Mouse (Mus musculus) forebrain, embryonic 11.5 days (tissue): Measurements from ENCODE around the gene Apol9b. TPM values are rescaled to one million over a fixed set of nuclear protein-coding genes. Genes with fewer than 3 reads are reported as not detected.
"Not testable (repeated sequence)": the region's sequence is repeated elsewhere in the genome, so short reads cannot be mapped to it uniquely, and the experiment has no call there.

ENCODE experiments used
- ATAC-seq: fragments of 200-750 bp; cut with Nextera tagmentation; replicated peaks from 2 replicates; pipeline ENCODE4 v1.8.0; 2017; ENCODE audit warnings: moderate TSS enrichment; ENCODE audit not compliant: low FRiP score
- DNase-seq: peaks from one replicate; pipeline ENCODE4 v3.0.0-alpha.2; 2017; ENCODE audit warnings: low spot score
- H3K27ac ChIP-seq: fragments of 300-500 bp; sonication (generic); 2 replicates; pipeline ENCODE4 v1.5.1; 2014; ENCODE audit warnings: low read depth, low read length
- H3K27me3 ChIP-seq: fragments of 300-500 bp; sonication (generic); 2 replicates; pipeline ENCODE4 v1.6.1; 2014; ENCODE audit warnings: mild to moderate bottlenecking, low read length, mixed read lengths; ENCODE audit not compliant: control insufficient read depth, insufficient read depth
- H3K36me3 ChIP-seq: fragments of 300-500 bp; sonication (generic); 2 replicates; pipeline ENCODE4 v1.6.1; 2014; ENCODE audit warnings: mild to moderate bottlenecking, low read length, moderate library complexity, mixed read lengths; ENCODE audit not compliant: control insufficient read depth, insufficient read depth
- H3K4me1 ChIP-seq: fragments of 300-500 bp; sonication (generic); replicated peaks from 2 replicates; pipeline ENCODE4 v1.6.1; 2014; ENCODE audit warnings: low read length, mixed read lengths; ENCODE audit not compliant: control insufficient read depth, insufficient read depth
- H3K4me2 ChIP-seq: fragments of 300-500 bp; sonication (generic); 2 replicates; pipeline ENCODE4 v1.6.1; 2014; ENCODE audit warnings: low read depth, mild to moderate bottlenecking, low read length, moderate library complexity, mixed read lengths; ENCODE audit not compliant: severe bottlenecking
- H3K4me3 ChIP-seq: fragments of 300-500 bp; sonication (generic); 2 replicates; pipeline ENCODE4 v1.5.1; 2014; ENCODE audit warnings: low read depth, low read length
- H3K9ac ChIP-seq: fragments of 300-500 bp; sonication (generic); 2 replicates; pipeline ENCODE4 v1.6.1; 2014; ENCODE audit warnings: low read length
- H3K9me3 ChIP-seq: fragments of 300-500 bp; sonication (generic); 2 replicates; pipeline ENCODE4 v1.6.1; 2016; ENCODE audit warnings: low read length, mixed read lengths; ENCODE audit not compliant: control insufficient read depth
- WGBS: fragments of 180-500 bp; shearing (Covaris S2); extraction: QIAGEN DNeasy Blood & Tissue Kit; methylation state at CpG from one replicate; pipeline ENCODE4 v1.1.7; 2014; 5-methylcytosine and 5-hydroxymethylcytosine counted together
- polyA plus RNA-seq: library from polyadenylated mRNA; unstranded; fragments of >200 nt; fragmentation: Nextera tagmentation; extraction: Ambion mirVana; gene quantifications from 2 replicates; pipeline ENCODE4 v1.2.1, GENCODE M21; 2014

Gene Apol9b
- polyA plus RNA-seq, 1 experiment from 2014 or later, result not detected

DNA sequence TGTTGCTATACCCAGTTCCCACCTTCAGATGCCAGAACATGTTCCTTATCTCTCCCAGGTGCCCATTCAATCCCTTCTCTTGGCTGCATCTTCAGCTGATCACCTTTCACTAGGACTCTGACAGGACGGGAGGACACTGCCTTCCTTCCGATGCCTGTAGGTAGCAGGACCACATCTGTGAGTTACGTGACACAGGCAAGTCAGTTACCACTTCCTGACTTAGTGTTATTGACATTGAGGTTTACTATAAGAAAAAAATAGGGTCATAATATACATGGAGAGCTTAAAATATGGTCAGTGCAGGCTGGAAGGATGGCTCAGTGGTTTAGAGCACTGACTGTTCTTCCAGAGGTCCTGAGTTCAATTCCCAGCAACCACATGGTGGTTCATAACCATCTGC is 7.3 kb upstream of the Apol9b start:
- not testable (repeated sequence) for H3K27me3 ChIP-seq, ATAC-seq, H3K9me3 ChIP-seq, H3K4me2 ChIP-seq, H3K4me3 ChIP-seq, DNase-seq, H3K36me3 ChIP-seq, H3K4me1 ChIP-seq, H3K9ac ChIP-seq, H3K27ac ChIP-seq
- WGBS, result no CpG with 5 or more reads among the region's 3 CpGs

DNA sequence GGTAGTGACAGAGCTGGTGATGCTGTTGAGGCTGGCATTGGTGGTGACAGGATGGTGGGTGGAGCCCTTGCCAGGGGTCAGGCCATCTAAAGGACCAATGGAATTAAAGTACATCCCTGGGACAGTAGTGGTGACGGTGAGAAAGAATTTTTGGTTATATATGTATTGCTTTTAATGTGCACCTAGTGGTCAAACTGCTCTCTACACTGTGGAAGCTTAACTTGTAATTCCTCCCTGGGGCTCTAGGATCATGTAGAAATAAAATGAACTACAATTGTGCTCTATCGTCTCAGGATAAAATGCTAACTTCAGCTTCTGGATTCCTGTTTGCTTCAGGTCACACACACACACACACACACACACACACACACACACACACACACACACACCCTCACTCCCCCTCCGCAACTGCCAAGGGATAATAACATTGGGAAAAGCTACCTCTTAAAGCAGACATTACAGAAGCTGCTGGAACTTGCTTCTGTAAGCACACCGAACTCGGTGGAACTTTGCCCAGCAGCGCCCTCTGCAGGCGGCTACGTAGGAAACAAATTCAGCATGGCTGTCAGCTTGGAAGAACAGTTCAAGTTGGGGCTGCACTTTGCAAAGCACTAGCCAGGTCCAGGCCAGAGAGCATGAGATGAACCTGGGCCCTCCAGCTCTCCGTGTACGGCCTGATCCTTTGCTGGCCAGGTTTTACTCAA is 4.5 kb upstream of the Apol9b start:
- ATAC-seq, H3K36me3 ChIP-seq, DNase-seq, H3K9me3 ChIP-seq, H3K4me2 ChIP-seq, H3K4me3 ChIP-seq, H3K9ac ChIP-seq, H3K4me1 ChIP-seq, H3K27ac ChIP-seq, H3K27me3 ChIP-seq: not testable (repeated sequence)
- WGBS, result 39% methylated on average over 2 of the region's 10 CpGs

DNA sequence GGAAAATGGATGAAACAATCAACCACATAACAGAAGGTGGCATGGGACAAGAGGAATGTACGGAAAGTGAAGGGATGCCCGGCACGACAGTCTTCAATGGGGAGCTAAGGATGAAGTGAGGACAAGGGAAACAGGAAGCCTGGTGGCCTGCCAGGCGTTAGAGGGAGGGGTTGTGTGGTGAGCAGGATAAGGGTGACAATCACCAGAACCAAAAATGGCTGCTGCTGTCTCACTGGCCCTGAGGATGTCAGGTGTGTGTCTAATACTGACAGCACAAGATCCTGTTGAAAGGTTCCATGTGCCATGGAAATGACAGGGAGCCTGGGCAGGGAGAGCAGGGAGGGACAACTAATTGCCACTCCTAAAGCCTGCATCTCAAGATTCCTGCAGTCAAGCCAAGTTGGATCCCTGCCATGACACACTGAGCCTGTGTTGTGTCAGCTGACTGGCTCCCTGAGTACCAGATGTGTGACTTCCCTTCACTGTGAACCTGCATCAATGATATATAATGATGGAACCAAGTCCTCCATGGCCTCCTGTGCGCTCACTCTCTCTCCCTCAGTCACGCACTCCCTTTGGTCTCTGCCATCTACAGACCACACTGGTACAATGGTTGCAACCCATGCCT is 3.3 kb upstream of the Apol9b start:
- H3K9me3 ChIP-seq, ATAC-seq, DNase-seq, H3K36me3 ChIP-seq, H3K27me3 ChIP-seq, H3K4me3 ChIP-seq, H3K27ac ChIP-seq, H3K4me2 ChIP-seq, H3K4me1 ChIP-seq, H3K9ac ChIP-seq: not testable (repeated sequence)
- 82% methylated on average over 3 of the region's 6 CpGs for WGBS

DNA sequence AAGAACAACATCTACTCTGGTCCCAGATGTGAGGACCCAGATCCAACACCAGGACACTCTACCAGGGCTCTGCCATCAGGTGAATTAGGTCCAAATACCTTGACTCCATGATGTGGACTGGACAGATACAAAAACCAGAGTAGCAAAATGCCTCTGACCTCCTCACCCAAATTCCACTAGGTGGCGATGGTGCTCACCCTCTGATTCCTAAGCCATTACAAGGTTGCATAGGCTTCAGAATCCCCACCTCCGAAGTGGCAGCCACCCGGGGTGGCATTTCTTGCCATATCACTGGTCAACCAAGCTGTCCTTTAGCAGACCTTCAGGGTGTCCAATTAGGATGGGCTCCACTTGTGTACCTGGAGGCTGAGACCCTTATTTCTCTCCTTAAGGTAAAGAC is 1.7 kb upstream of the Apol9b start:
- H3K27ac ChIP-seq, H3K36me3 ChIP-seq, ATAC-seq, DNase-seq, H3K4me2 ChIP-seq, H3K9me3 ChIP-seq, H3K9ac ChIP-seq, H3K4me1 ChIP-seq, H3K27me3 ChIP-seq, H3K4me3 ChIP-seq: not testable (repeated sequence)
- WGBS, result 13% methylated on average over 3 of the region's 3 CpGs

DNA sequence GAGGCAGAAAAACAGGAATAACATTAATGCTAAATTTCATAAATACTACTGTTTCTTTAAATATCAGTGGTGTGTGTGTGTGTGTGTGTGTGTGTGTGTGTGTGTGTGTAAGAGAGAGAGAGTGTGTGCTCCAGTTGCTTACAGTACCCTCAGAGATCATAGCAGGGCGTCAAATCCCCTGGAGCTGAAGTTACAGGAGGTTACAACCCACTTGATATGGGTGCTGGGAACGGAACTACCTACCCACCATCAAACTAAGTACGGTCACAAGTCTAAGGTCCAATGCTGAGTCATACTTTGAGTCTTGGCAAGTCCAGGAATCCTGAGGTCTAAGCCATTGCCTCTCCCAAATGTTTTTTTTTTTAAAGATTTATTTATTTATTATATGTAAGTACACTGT is 1.1 kb upstream of the Apol9b start:
- not testable (repeated sequence) for ATAC-seq, H3K9me3 ChIP-seq, DNase-seq, H3K4me2 ChIP-seq, H3K4me1 ChIP-seq, H3K4me3 ChIP-seq, H3K9ac ChIP-seq, H3K36me3 ChIP-seq, H3K27me3 ChIP-seq, H3K27ac ChIP-seq
- 87% methylated on average over 3 of the region's 3 CpGs for WGBS

DNA sequence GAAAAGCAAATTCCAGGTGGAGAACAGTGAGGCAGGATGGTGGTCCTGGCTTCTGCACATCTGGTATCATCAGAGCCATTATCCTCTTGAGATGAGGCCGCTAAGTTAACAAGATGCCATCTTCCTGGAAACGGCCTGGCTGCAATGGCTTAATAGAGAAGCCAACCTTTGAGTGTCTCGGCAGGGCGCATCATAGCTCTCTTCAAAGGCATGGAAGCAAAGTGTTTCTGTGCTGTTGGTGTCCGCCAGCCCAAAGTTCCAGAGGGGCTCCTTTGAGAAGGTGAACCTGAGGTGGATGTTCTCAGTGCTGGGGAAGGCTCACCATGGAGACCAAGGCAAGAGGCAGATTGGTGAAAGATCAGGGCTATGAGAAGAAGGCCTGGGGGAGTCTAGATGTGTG is 2.8 kb downstream of the Apol9b start:
- Histone ChIP-seq H3K27me3 (no peaks in the 10 kb centered on the region), H3K27ac (no peak overlapping the region), H3K36me3 (no peaks in the 10 kb centered on the region), H3K9me3 (no peaks in the 10 kb centered on the region), H3K4me1 (no peaks in the 10 kb centered on the region), H3K4me2 (no peak overlapping the region), H3K9ac (no peak overlapping the region), H3K4me3 (no peak overlapping the region)
- ATAC-seq, result no peak
- no peak for DNase-seq
- WGBS, result 87% methylated on average over 5 of the region's 5 CpGs

DNA sequence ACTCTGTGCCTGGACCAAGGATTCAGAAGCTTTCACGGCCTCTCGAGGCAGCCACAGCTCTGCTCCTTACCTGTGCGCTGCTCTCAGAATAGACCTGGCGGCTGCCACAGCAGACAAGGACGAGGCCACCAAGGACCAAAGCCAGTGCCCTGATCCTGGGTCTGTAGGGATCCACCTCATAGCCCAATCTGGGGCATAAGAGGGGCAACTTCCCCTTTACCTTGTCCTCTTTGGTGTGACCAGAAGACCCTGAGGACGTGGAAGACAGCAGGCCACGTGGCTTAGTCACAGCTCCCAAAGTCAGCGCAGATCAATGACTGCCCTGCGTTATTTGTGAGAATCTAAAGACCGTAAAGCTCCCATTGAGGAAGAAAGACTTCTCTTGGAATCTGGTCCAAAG is 4.0 kb downstream of the Apol9b start:
- DNase-seq, H3K9ac ChIP-seq: not testable (repeated sequence)

DNA sequence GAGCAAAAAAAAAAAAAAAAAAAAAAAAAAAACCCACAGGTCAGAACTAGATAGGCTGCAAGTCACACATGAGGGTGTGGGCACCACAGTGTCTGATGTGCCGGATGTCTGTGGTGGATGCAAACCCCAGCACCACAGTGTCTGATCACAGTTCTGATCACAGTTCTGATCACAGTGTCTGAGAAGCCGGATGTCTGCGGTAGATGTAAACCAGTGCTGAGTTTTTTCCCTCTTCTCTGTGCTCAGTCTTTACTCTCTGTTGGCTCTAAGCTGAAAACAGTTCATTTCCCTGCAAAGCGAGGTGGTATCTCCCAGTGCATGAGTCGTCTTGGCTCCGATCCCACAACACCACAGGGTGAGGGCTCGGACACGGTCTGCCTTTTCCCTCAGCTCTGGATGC is 4.5 kb downstream of the Apol9b start:
- ATAC-seq, result not testable (repeated sequence)

More for the DNA sequence above, 4.0 kb downstream of the Apol9b start:
- not testable (repeated sequence) for H3K4me1 ChIP-seq, H3K27ac ChIP-seq, ATAC-seq, H3K36me3 ChIP-seq, H3K9me3 ChIP-seq, H3K27me3 ChIP-seq, H3K4me3 ChIP-seq, H3K4me2 ChIP-seq
- 75% methylated on average over 10 of the region's 10 CpGs for WGBS

DNA sequence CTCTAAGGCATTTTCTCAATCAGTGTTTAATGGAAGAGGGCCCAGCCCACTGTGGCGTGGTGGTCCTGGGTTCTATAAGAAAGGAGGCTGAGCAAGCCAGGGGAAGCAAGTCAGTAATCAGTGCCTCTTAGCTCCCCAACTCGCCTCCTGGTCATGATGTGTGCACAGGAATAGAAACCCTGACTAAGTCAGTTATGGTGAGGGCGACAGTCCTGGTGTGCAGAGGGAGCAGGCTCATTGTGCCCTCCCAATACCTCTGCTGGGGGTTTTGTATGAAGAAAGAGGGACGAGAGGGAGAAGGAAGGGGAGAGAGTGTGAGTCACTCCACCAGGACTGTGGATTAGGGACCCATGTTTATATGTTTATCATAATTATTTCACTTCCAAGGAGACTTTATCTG is 5.1 kb downstream of the Apol9b start:
- 67% methylated on average over 4 of the region's 4 CpGs for WGBS
- ATAC-seq, result not testable (repeated sequence)

More for the DNA sequence above, 4.5 kb downstream of the Apol9b start:
- H3K4me1 ChIP-seq, DNase-seq, H3K27ac ChIP-seq, H3K9ac ChIP-seq, H3K27me3 ChIP-seq, H3K36me3 ChIP-seq, H3K9me3 ChIP-seq, H3K4me3 ChIP-seq, H3K4me2 ChIP-seq: not testable (repeated sequence)
- 91% methylated on average over 8 of the region's 8 CpGs for WGBS

More for the DNA sequence above, 5.1 kb downstream of the Apol9b start:
- DNase-seq, H3K27ac ChIP-seq, H3K27me3 ChIP-seq, H3K9me3 ChIP-seq, H3K4me3 ChIP-seq, H3K36me3 ChIP-seq, H3K9ac ChIP-seq, H3K4me2 ChIP-seq, H3K4me1 ChIP-seq: not testable (repeated sequence)
